Mouse (Mus musculus): ENCODE results near the gene Lrwd1. TPM values are rescaled to one million over a fixed set of nuclear protein-coding genes. Genes with fewer than 3 reads are reported as not detected.
A peak's percentile ranks its signal among the peaks of the same experiment; 100 is the strongest.

The Lrwd1 gene
- total and polyA plus RNA-seq, 3 experiments, result 98.2 to 133 TPM; not detected in 1

DNA sequence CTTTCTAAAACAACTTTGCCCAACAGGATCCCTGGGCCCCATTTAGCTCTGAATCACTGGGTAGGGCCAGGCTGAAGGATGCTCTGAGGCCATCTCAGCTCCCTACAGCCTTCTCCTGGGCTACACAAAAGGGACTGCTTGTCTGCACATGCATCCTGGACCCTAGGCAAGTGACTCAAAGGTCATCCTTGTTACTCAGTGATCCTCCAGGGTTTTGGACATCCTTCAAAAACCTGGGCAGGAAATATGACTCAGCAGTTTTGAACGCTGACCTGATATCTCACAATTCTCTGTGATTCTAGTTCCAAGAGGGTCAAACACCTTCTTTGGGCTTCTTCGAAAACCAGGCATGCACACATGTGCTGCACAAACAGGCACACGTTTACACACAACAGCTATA is 26.8 kb downstream of the Lrwd1 start:
- peaks cover 4 to 9% of the 10 kb centered on the region in 2 experiments; a peak in 3 of 4 replicates for H3K4me1 ChIP-seq (ENCODE audit: control insufficient read depth in 1 of 2, insufficient read depth in 2 of 2, low read length in 2 of 2)
- no peak for DNase-seq (ENCODE audit: low read depth, low spot score)
- no peak overlapping the region for H3K27ac ChIP-seq (ENCODE audit: control insufficient read depth, low read depth, low read length)
- H3K9ac ChIP-seq (ENCODE audit: control insufficient read depth, low read depth, low read length, poor library complexity, severe bottlenecking), result no peak overlapping the region
- no peaks in the 10 kb centered on the region for H3K79me2 ChIP-seq (ENCODE audit: control insufficient read depth, insufficient read depth, low read length, poor library complexity)
- H3K9me3 ChIP-seq (replicated peaks; ENCODE audit: insufficient read depth, low read length), result no peaks in the 10 kb centered on the region
- H3K4me3 ChIP-seq (ENCODE audit: control insufficient read depth in 1 of 2, insufficient read depth in 1 of 2, low read depth in 2 of 2, low read length in 2 of 2), result no peak overlapping the region
- TF ChIP-seq MAFK (IDR thresholded peaks at IDR 0.05; ENCODE audit: borderline replicate concordance, low read depth, low read length), result peak; percentile 50; the same call in 1 of the 2 replicates
- no peak for TF ChIP-seq KAT2A (conservative IDR thresholded peaks at IDR 0.05; ENCODE audit: low read depth, low read length)
- no peak for TF ChIP-seq ETS1 (IDR thresholded peaks at IDR 0.05; ENCODE audit: low read depth, low read length)
- peak; percentile 68; the same call in 1 of the 2 replicates for TF ChIP-seq GABPA (IDR thresholded peaks at IDR 0.05; ENCODE audit: low read depth, low read length)
- no peak for TF ChIP-seq ZNF384 (IDR thresholded peaks at IDR 0.05; ENCODE audit: low read depth, low read length)
- no peak for TF ChIP-seq MAZ (IDR thresholded peaks at IDR 0.05; ENCODE audit: low read depth, low read length)
- TF ChIP-seq ELF1 (IDR thresholded peaks at IDR 0.05; ENCODE audit: low read depth, low read length), result no peak
- no peak for TF ChIP-seq ZMIZ1 (IDR thresholded peaks at IDR 0.05; ENCODE audit: low read depth, low read length)
- TF ChIP-seq SIN3A (IDR thresholded peaks at IDR 0.05; ENCODE audit: low read length), result no peak
- no peaks in the 10 kb centered on the region for H3K27me3 ChIP-seq (ENCODE audit: control insufficient read depth in 1 of 2, insufficient read depth in 2 of 2, low read length in 2 of 2)
- peaks cover 0 to 7% of the 10 kb centered on the region in 2 experiments; a peak in 2 of 4 replicates for H3K36me3 ChIP-seq (ENCODE audit: control insufficient read depth in 1 of 2, insufficient read depth in 2 of 2, low read length in 2 of 2)

DNA sequence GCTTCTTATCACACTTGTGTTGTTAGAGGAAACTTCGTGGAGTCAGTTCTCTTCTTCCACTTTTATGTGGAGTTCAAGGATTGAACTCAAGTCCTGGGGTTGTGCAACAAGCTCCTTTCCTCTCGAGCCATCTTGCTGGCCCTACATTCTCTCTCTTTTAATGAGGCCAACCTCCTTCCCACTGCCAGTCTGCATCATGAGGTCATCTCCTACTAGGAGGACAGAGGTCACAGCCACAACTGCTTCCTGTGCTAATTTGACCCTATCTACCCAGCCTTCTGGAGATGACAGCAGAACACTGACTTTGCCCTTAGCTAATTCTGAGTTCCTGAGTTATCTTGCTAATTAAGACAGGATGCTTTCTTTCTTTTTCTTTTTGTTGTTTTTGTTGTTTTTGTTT is 27.4 kb downstream of the Lrwd1 start:
- peaks cover 0 to 7% of the 10 kb centered on the region in 2 experiments; a peak in 2 of 4 replicates for H3K36me3 ChIP-seq (ENCODE audit: control insufficient read depth in 1 of 2, insufficient read depth in 2 of 2, low read length in 2 of 2)
- no peak for DNase-seq (ENCODE audit: low read depth, low spot score)
- no peak overlapping the region for H3K27ac ChIP-seq (ENCODE audit: control insufficient read depth, low read depth, low read length)
- no peak for TF ChIP-seq JUND (IDR thresholded peaks at IDR 0.05; ENCODE audit: low read depth, low read length)
- TF ChIP-seq RCOR1 (IDR thresholded peaks at IDR 0.05; ENCODE audit: low read depth, low read length), result no peak
- no peak for TF ChIP-seq CHD1 (IDR thresholded peaks at IDR 0.05; ENCODE audit: low read depth, low read length)
- TF ChIP-seq GABPA (IDR thresholded peaks at IDR 0.05; ENCODE audit: low read depth, low read length), result no peak
- no peak for TF ChIP-seq ZMIZ1 (IDR thresholded peaks at IDR 0.05; ENCODE audit: low read depth, low read length)
- no peak for TF ChIP-seq E2F4 (IDR thresholded peaks at IDR 0.05; ENCODE audit: borderline replicate concordance, low read depth, low read length)
- TF ChIP-seq MYB (IDR thresholded peaks at IDR 0.05; ENCODE audit: low read depth, low read length), result no peak
- TF ChIP-seq NRF1 (IDR thresholded peaks at IDR 0.05; ENCODE audit: insufficient read depth, low read depth, low read length, poor library complexity, severe bottlenecking), result no peak
- H3K79me2 ChIP-seq (ENCODE audit: control insufficient read depth, insufficient read depth, low read length, poor library complexity), result no peaks in the 10 kb centered on the region
- no peaks in the 10 kb centered on the region for H3K27me3 ChIP-seq (ENCODE audit: control insufficient read depth in 1 of 2, insufficient read depth in 2 of 2, low read length in 2 of 2)
- no peak overlapping the region for H3K9ac ChIP-seq (ENCODE audit: control insufficient read depth, low read depth, low read length, poor library complexity, severe bottlenecking)
- no peaks in the 10 kb centered on the region for H3K9me3 ChIP-seq (replicated peaks; ENCODE audit: insufficient read depth, low read length)
- no peak overlapping the region for H3K4me3 ChIP-seq (ENCODE audit: control insufficient read depth in 1 of 2, insufficient read depth in 1 of 2, low read depth in 2 of 2, low read length in 2 of 2)
- H3K4me1 ChIP-seq (ENCODE audit: control insufficient read depth in 1 of 2, insufficient read depth in 2 of 2, low read length in 2 of 2), result peaks cover 4 to 9% of the 10 kb centered on the region in 2 experiments; a peak in 3 of 4 replicates
